Mouse (Mus musculus) ovary, adult 2 months (tissue): ENCODE results near the gene Sytl5. TPM values are rescaled to one million over a fixed set of nuclear protein-coding genes. Genes with fewer than 3 reads are reported as not detected.

Experiments
- polyA plus RNA-seq: library from polyadenylated mRNA; depleted of rRNA; stranded (reverse); fragments of >200 nt; gene quantifications from 2 replicates; pipeline ENCODE4 v1.2.3, GENCODE M21; 2012; rRNA removed

Sytl5 gene
- 0.17 TPM in 1 of 2 replicates, not detected in the other for polyA plus RNA-seq

GRCm38 (mm10) chrX:9885322-9885721, at the start of gene Sytl5:
TSS of gene Sytl5 (plus strand) at chrX:9885622.

GRCm38 (mm10) chrX:9846628-9847027, 38.8 kb upstream of the Sytl5 start, which contains the start of gene Hypm:
TSS of gene Hypm (plus strand) at chrX:9846928.

GRCm38 (mm10) chrX:9849403-9849802, 36.0 kb upstream of the Sytl5 start, which contains the start of gene H2al3:
TSS of gene H2al3 (plus strand) at chrX:9849703.

Other genes starting within 250 kb of the Sytl5 start
- gene Dynlt3, start 222.6 kb upstream of the Sytl5 start, polyA plus RNA-seq, result 4.5 and 5.0 TPM in 2 replicates
- not detected in 2 replicates for gene Hypm, start 38.7 kb upstream of the Sytl5 start, polyA plus RNA-seq
- gene H2al3, start 35.9 kb upstream of the Sytl5 start, polyA plus RNA-seq, result not detected in 2 replicates
- 14.6 and 18.7 TPM in 2 replicates for gene Srpx, start 232.1 kb downstream of the Sytl5 start, polyA plus RNA-seq